Mouse (Mus musculus): ENCODE results near the gene Rassf3.

DNA sequence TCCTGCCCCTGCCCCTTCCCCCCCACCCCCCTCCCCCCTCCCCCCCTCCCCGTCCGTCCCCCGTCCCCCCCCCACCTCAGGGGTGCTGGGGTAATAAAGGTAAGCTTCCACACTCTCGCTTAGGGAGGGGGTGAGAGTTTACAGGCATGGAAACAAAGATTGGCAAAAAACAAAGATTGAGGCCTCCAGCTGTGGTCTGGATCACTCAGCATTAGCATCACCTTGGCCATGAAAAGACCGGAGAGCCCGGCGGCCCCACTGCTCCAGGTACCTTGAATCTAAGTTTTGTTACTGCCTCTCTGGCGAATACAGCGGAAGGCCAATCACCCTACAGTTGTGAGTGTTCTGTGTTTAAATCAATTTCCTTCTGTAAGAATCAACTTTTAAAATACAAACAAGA lies 72.2 kb downstream of the Rassf3 start:
- no peak for TF ChIP-seq CTCF (IDR thresholded peaks at IDR 0.05; ENCODE audit: low read depth)
- TF ChIP-seq EP300 (optimal IDR thresholded peaks at IDR 0.05), result no peak

All from stomach, postnatal 0 days (tissue).